Mouse (Mus musculus) embryonic facial prominence, embryonic 12.5 days (tissue): ENCODE data around the gene Slc16a10. TPM values are rescaled to one million over a fixed set of nuclear protein-coding genes. Genes with fewer than 3 reads are reported as not detected.

ENCODE experiments used
- ATAC-seq: fragments of 200-750 bp; cut with Nextera tagmentation; 2 replicates; pipeline ENCODE4 v1.8.0; 2017; ENCODE audit not compliant: insufficient number of reproducible peaks, insufficient read depth, low FRiP score, low TSS enrichment
- H3K27ac ChIP-seq: fragments of 300-500 bp; sonication (generic); 2 replicates; pipeline ENCODE4 v1.5.1; 2016; ENCODE audit warnings: mild to moderate bottlenecking
- H3K27me3 ChIP-seq: fragments of 300-500 bp; sonication (generic); 2 replicates; pipeline ENCODE4 v1.6.1; 2016; ENCODE audit warnings: mild to moderate bottlenecking, moderate library complexity
- H3K36me3 ChIP-seq: fragments of 300-500 bp; sonication (generic); 2 replicates; pipeline ENCODE4 v1.6.1; 2016; ENCODE audit warnings: mild to moderate bottlenecking
- H3K4me1 ChIP-seq: fragments of 300-500 bp; sonication (generic); 2 replicates; pipeline ENCODE4 v1.6.1; 2016
- H3K4me2 ChIP-seq: fragments of 300-500 bp; sonication (generic); replicated peaks from 2 replicates; pipeline ENCODE4 v1.6.1; 2016; ENCODE audit warnings: mild to moderate bottlenecking, moderate library complexity
- H3K4me3 ChIP-seq: fragments of 300-500 bp; sonication (generic); 2 replicates; pipeline ENCODE4 v1.5.1; 2016; ENCODE audit warnings: mild to moderate bottlenecking
- H3K9ac ChIP-seq: fragments of 300-500 bp; sonication (generic); 2 replicates; pipeline ENCODE4 v1.6.1; 2016; ENCODE audit warnings: mild to moderate bottlenecking, moderate library complexity
- H3K9me3 ChIP-seq: fragments of 300-500 bp; sonication (generic); 2 replicates; pipeline ENCODE4 v1.6.1; 2016; ENCODE audit warnings: mild to moderate bottlenecking, moderate library complexity
- WGBS: fragments of 180-500 bp; shearing (Covaris S2); methylation state at CpG from one replicate; pipeline ENCODE4 v1.1.7; 2016; 5-methylcytosine and 5-hydroxymethylcytosine counted together
- polyA plus RNA-seq: library from polyadenylated mRNA; unstranded; fragments of >200 nt; fragmentation: Nextera tagmentation; extraction: Ambion mirVana; gene quantifications from 2 replicates; pipeline ENCODE4 v1.2.1, GENCODE M21; 2016

Slc16a10 gene
- polyA plus RNA-seq, 1 experiment from 2014 or later = 6.5 TPM

DNA sequence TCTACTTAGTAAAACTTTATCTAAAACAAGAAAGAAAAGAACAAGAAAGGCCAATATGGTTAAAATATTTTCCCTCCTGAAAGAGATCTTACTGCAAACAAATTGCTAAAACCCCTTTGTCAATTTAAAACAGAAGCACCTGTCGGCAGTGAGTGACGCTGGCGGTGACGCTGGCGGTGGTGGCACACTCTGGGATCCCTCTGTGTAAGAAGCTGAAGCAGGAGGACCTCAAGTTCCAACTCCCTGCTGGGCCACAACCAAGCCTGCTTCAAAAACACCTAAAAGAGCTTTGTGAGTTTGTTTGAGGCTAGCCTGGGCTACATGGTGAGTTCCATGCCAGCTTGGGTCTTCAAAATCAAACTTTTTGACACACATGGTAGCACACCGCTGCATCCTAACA is 107.1 kb downstream of the Slc16a10 start:
- no peak overlapping the region for H3K27ac ChIP-seq
- H3K4me3 ChIP-seq = no peak overlapping the region
- WGBS = 91% methylated on average over 6 of the region's 6 CpGs
- H3K9ac ChIP-seq = no peak overlapping the region
- no peaks in the 10 kb centered on the region for H3K36me3 ChIP-seq
- no peak for ATAC-seq
- no peak overlapping the region for H3K4me2 ChIP-seq
- no peaks in the 10 kb centered on the region for H3K4me1 ChIP-seq
- H3K27me3 ChIP-seq = no peaks in the 10 kb centered on the region
- no peaks in the 10 kb centered on the region for H3K9me3 ChIP-seq

DNA sequence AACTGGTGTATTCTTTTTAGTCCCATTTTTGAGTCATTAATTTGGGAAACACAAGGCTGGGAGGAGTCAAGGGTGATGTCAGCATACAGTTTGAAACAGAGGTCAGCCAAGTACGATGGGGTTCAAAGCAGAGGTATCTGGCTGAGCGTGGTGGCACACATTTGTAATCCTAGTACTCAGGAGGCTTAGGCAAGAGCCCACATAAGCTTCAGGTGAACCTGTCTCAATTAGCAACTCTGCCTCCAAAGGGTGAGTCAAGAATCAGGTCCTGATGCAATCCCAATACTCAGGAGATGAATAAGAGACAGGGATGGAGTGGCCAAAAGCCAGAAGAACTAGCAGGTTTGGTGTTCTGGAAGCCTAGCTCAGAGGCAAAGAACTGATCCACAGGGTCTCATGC is 109.2 kb downstream of the Slc16a10 start:
- no peaks in the 10 kb centered on the region for H3K36me3 ChIP-seq
- H3K4me3 ChIP-seq = no peak overlapping the region
- no peak overlapping the region for H3K4me2 ChIP-seq
- H3K9me3 ChIP-seq = no peaks in the 10 kb centered on the region
- no peak for ATAC-seq
- no peak overlapping the region for H3K27ac ChIP-seq
- no peak overlapping the region for H3K9ac ChIP-seq
- WGBS = 62% methylated on average over 2 of the region's 2 CpGs
- H3K4me1 ChIP-seq = no peaks in the 10 kb centered on the region
- no peaks in the 10 kb centered on the region; the same call in 1 of the 2 replicates for H3K27me3 ChIP-seq

DNA sequence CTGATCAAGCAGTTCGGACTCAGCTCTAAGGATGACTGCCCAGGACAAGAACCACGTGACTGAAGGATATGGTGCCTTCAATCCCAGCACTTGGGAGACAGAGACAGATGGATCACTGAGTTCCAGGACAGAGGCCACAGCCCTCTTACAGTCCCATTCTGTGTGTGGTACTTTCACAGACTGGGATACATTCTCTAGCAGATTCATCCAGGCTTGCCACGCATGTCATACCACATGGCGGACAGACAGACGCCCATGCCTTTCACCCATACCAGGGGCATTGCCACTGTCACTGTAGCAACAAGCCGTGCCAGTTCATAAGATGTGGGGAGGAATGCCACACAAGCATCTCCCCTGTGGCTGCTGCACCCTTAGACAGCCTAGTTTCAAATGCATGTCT is 111.3 kb downstream of the Slc16a10 start:
- Histone ChIP-seq H3K27me3 (no peaks in the 10 kb centered on the region; the same call in 1 of the 2 replicates), H3K9ac (no peak overlapping the region), H3K9me3 (no peaks in the 10 kb centered on the region), H3K4me1 (no peaks in the 10 kb centered on the region), H3K36me3 (no peaks in the 10 kb centered on the region), H3K27ac (no peak overlapping the region), H3K4me2 (no peak overlapping the region), H3K4me3 (no peak overlapping the region)
- ATAC-seq = no peak
- WGBS = 91% methylated on average over 6 of the region's 6 CpGs

DNA sequence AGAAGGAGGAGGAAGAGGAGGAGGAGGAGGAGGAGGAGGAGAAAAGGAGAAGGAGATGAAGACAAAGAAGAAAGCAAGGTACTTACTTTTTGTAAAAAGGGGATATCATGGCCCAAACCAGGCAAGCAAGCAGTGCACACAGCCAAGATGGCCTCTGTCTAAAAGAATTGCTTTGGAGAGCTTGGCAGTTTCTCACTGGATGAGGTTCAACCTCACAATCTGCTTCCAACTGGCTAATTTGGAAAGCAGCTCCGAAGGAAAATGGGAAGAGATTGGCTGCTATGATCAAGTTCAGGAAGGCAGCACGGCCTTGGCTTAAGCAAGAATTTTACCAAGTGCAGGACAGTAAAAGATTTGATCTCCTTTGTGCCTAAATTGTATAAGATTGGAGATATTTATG is 112.4 kb downstream of the Slc16a10 start:
- no peak for ATAC-seq
- Histone ChIP-seq H3K4me3 (no peak overlapping the region), H3K36me3 (no peaks in the 10 kb centered on the region), H3K9ac (no peak overlapping the region), H3K27me3 (no peaks in the 10 kb centered on the region; the same call in 1 of the 2 replicates), H3K4me1 (peaks cover 7% of the 10 kb centered on the region), H3K9me3 (no peaks in the 10 kb centered on the region), H3K27ac (no peak overlapping the region), H3K4me2 (no peak overlapping the region)
- WGBS = 79% methylated on average over 2 of the region's 2 CpGs

GRCm38 (mm10) chr10:40028091-40028490 is 114.0 kb downstream of the Slc16a10 start:
- no peaks in the 10 kb centered on the region for H3K36me3 ChIP-seq
- H3K9me3 ChIP-seq = no peaks in the 10 kb centered on the region
- no peak overlapping the region for H3K4me2 ChIP-seq

GRCm38 (mm10) chr10:40026546-40026945 is 115.5 kb downstream of the Slc16a10 start:
- ATAC-seq = no peak
- Histone ChIP-seq H3K9me3 (no peaks in the 10 kb centered on the region), H3K27me3 (no peaks in the 10 kb centered on the region; the same call in 1 of the 2 replicates), H3K27ac (no peak overlapping the region), H3K4me2 (no peak overlapping the region), H3K36me3 (no peaks in the 10 kb centered on the region), H3K4me3 (no peak overlapping the region), H3K9ac (no peak overlapping the region), H3K4me1 (peaks cover 10% of the 10 kb centered on the region)
- WGBS = 90% methylated on average over 5 of the region's 5 CpGs

More at GRCm38 (mm10) chr10:40028091-40028490, 114.0 kb downstream of the Slc16a10 start:
- no peak overlapping the region for H3K4me3 ChIP-seq
- no peak overlapping the region for H3K9ac ChIP-seq
- ATAC-seq = no peak
- peaks cover 10% of the 10 kb centered on the region for H3K4me1 ChIP-seq
- 87% methylated on average over 8 of the region's 8 CpGs for WGBS
- H3K27me3 ChIP-seq = no peaks in the 10 kb centered on the region; the same call in 1 of the 2 replicates
- no peak overlapping the region for H3K27ac ChIP-seq

- Histone ChIP-seq H3K4me2 (peak overlapping the region; percentile 96), H3K9ac (peak overlapping the region; percentile 63; the same call in 1 of the 2 replicates), H3K36me3 (no peaks in the 10 kb centered on the region), H3K9me3 (no peaks in the 10 kb centered on the region), H3K27me3 (no peaks in the 10 kb centered on the region; the same call in 1 of the 2 replicates), H3K4me1 (peaks cover 10% of the 10 kb centered on the region), H3K27ac (no peak overlapping the region), H3K4me3 (peak overlapping the region; percentile 63)
- 40% methylated on average over 8 of the region's 8 CpGs for WGBS
- ATAC-seq = no peak
Observed at GRCm38 (mm10) chr10:40025560-40025959, 116.5 kb downstream of the Slc16a10 start.

DNA sequence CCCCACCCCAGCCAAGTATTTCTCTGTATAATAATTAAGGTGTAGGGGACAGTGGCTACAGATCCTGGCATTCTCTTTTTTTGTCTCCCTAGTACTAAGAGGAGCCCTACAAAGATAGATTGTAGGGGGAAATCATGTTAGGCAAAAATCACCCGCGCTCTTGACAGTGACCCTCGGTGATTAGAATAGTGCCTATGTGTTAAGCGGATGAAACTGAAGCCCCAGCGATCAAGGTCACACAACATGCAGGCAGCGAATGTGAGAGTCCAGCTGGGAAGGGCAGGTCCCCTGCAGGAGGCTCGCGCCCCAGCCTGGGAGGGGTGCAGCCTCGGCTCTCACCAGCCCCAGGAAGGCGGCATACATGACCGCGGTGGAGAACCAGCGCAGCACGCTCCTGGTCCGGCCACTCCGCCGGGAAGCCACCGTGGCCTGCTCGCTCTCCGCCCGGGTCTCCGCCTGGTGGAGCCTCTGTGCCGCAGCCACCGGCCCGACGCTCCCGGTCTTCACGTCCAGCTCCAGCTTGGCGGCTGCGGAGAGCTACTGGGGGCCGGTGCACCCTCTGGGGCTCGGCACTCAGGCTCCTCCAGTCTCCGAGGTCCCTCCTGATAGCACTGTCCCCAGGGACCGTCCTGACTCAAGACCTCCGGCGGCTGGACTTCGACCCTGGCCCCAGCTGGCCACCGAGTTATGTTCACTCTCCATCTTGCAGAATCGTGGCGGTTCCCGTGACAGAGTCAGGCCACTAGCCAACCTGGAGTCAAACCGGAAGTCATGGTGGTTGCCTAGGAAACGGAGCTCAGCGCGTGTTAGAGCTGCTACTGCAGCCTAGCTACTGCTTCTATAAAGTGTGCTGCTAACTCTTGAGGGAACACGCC is 117.3 kb downstream of the Slc16a10 start, which contains the start of gene Mfsd4b1:
Gene Mfsd4b1 (minus strand): TSS at position 715 of the 875 bp plus-strand sequence.
- Histone ChIP-seq H3K36me3 (no peaks in the 10 kb centered on the region), H3K27ac (no peak within 1 kb of the TSS; the same call in 1 of the 2 replicates), H3K27me3 (no peaks in the 10 kb centered on the region; the same call in 1 of the 2 replicates), H3K4me2 (peak within 1 kb of the TSS; percentile 96), H3K4me1 (peaks cover 10% of the 10 kb centered on the region), H3K9me3 (no peaks in the 10 kb centered on the region), H3K4me3 (peak within 1 kb of the TSS; percentile 63), H3K9ac (peak within 1 kb of the TSS; percentile 63)
- WGBS = 1% methylated on average over 46 of the region's 46 CpGs
- ATAC-seq = peak; percentile 87

DNA sequence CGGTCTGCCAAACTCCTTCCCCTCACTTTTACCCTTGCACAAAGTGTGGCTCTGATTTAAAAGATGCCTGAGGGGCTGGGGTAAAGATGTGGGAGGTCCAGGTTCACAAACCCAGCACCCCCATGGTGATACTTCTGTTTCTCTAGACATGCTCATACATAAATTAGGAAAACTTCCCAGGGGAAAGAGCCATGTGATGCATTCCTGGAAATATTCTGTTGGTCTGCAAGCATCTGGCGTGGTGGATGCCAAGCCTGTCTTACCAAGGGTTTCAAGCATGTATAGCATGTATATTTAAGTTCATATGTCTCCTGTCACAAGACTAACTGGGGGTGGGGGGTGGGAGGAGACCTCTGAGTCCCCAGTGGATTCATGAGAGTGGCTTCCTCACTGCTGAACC is 121.7 kb downstream of the Slc16a10 start:
- no peak overlapping the region for H3K4me3 ChIP-seq
- WGBS = 48% methylated on average over 2 of the region's 2 CpGs

GRCm38 (mm10) chr10:40019492-40019891 is 122.6 kb downstream of the Slc16a10 start:
- Histone ChIP-seq H3K27ac (no peak overlapping the region), H3K9me3 (no peaks in the 10 kb centered on the region), H3K4me3 (no peak overlapping the region), H3K4me1 (peaks cover 3% of the 10 kb centered on the region; the same call in 1 of the 2 replicates), H3K4me2 (no peak overlapping the region), H3K9ac (no peak overlapping the region), H3K36me3 (no peaks in the 10 kb centered on the region), H3K27me3 (no peaks in the 10 kb centered on the region)
- WGBS = 49% methylated on average over 3 of the region's 3 CpGs
- ATAC-seq = no peak

More for the DNA sequence above, 121.7 kb downstream of the Slc16a10 start:
- no peak for ATAC-seq
- H3K9ac ChIP-seq = no peak overlapping the region
- no peaks in the 10 kb centered on the region for H3K9me3 ChIP-seq
- H3K36me3 ChIP-seq = no peaks in the 10 kb centered on the region
- peaks cover 8% of the 10 kb centered on the region for H3K4me1 ChIP-seq
- H3K27ac ChIP-seq = no peak overlapping the region
- no peak overlapping the region for H3K4me2 ChIP-seq
- no peaks in the 10 kb centered on the region for H3K27me3 ChIP-seq

GRCm38 (mm10) chr10:40018261-40018860 is 123.7 kb downstream of the Slc16a10 start:
- Histone ChIP-seq H3K9ac (no peak overlapping the region), H3K27ac (no peak overlapping the region), H3K9me3 (no peaks in the 10 kb centered on the region), H3K4me3 (no peak overlapping the region), H3K4me1 (no peaks in the 10 kb centered on the region), H3K36me3 (no peaks in the 10 kb centered on the region), H3K4me2 (no peak overlapping the region), H3K27me3 (no peaks in the 10 kb centered on the region)
- no peak for ATAC-seq
- WGBS = 86% methylated on average over 5 of the region's 5 CpGs

DNA sequence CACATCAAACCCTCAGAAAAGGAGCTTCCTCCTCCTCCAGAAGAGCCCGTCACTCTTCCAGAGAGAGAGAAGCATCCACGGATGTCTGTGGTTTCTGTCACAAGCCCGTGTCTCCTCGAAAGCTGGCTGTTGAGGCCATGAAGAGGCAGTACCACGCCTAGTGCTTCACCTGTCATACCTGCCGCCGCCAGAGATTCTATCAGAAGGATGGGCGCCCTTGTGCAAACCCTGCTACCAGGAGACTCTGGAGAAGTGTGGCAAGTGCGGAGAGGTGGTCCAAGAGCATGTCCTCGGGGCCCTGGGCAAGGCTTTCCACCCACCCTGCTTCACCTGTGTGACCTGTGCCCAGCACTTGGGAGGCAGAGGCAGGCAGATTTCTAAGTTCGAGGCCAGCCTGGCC is 132.5 kb downstream of the Slc16a10 start:
- Histone ChIP-seq H3K27ac (no peak overlapping the region), H3K4me3 (no peak overlapping the region), H3K4me2 (no peak overlapping the region), H3K27me3 (no peaks in the 10 kb centered on the region), H3K4me1 (no peaks in the 10 kb centered on the region; the same call in 1 of the 2 replicates), H3K36me3 (no peaks in the 10 kb centered on the region), H3K9ac (no peak overlapping the region), H3K9me3 (no peaks in the 10 kb centered on the region)
- ATAC-seq = no peak
- 84% methylated on average over 11 of the region's 11 CpGs for WGBS
